Mouse (Mus musculus) heart, embryonic 15.5 days (tissue): ENCODE measurements around the gene Lpcat2b. TPM values are rescaled to one million over a fixed set of nuclear protein-coding genes. Genes with fewer than 3 reads are reported as not detected.

Experiments
- ATAC-seq: fragments of 200-750 bp; cut with Nextera tagmentation; replicated peaks from 2 replicates; pipeline ENCODE4 v1.8.0; 2017; ENCODE audit warnings: low read depth, moderate TSS enrichment; ENCODE audit not compliant: insufficient number of reproducible peaks, insufficient read depth, low FRiP score
- H3K27ac ChIP-seq: fragments of 300-500 bp; sonication (generic); 2 replicates; pipeline ENCODE4 v1.5.1; 2015; ENCODE audit warnings: mild to moderate bottlenecking, inconsistent platforms
- H3K27me3 ChIP-seq: fragments of 300-500 bp; sonication (generic); 2 replicates; pipeline ENCODE4 v1.6.1; 2015; ENCODE audit warnings: inconsistent platforms
- H3K36me3 ChIP-seq: fragments of 300-500 bp; sonication (generic); 2 replicates; pipeline ENCODE4 v1.6.1; 2015; ENCODE audit warnings: mild to moderate bottlenecking, inconsistent platforms
- H3K4me1 ChIP-seq: fragments of 300-500 bp; sonication (generic); replicated peaks from 2 replicates; pipeline ENCODE4 v1.6.1; 2015; ENCODE audit warnings: inconsistent platforms
- H3K4me2 ChIP-seq: fragments of 300-500 bp; sonication (generic); 2 replicates; pipeline ENCODE4 v1.6.1; 2015; ENCODE audit warnings: inconsistent platforms, mild to moderate bottlenecking, moderate library complexity
- H3K4me3 ChIP-seq: fragments of 300-500 bp; sonication (generic); 2 replicates; pipeline ENCODE4 v1.5.1; 2015; ENCODE audit warnings: mild to moderate bottlenecking, inconsistent platforms
- H3K9ac ChIP-seq: fragments of 300-500 bp; sonication (generic); 2 replicates; pipeline ENCODE4 v1.6.1; 2015; ENCODE audit warnings: mild to moderate bottlenecking, inconsistent platforms
- H3K9me3 ChIP-seq: fragments of 300-500 bp; sonication (generic); replicated peaks from 2 replicates; pipeline ENCODE4 v1.6.1; 2016; ENCODE audit warnings: inconsistent platforms
- WGBS: fragments of 180-500 bp; shearing (Covaris S2); methylation state at CpG from one replicate; pipeline ENCODE4 v1.1.7; 2015; ENCODE audit warnings: mixed read lengths; 5-methylcytosine and 5-hydroxymethylcytosine counted together
- polyA plus RNA-seq: library from polyadenylated mRNA; unstranded; fragments of >200 nt; fragmentation: Nextera tagmentation; extraction: Ambion mirVana; gene quantifications from 2 replicates; pipeline ENCODE4 v1.2.1, GENCODE M21; 2015

Lpcat2b gene
- polyA plus RNA-seq, 1 experiment from 2014 or later, result not detected

GRCm38 (mm10) chr5:107412285-107412684, 19.1 kb upstream of the Lpcat2b start:
- no peaks in the 10 kb centered on the region for H3K4me1 ChIP-seq
- H3K27me3 ChIP-seq, result no peaks in the 10 kb centered on the region
- 78% methylated on average over 2 of the region's 2 CpGs for WGBS
- H3K9me3 ChIP-seq, result no peaks in the 10 kb centered on the region
- no peaks in the 10 kb centered on the region for H3K36me3 ChIP-seq
- no peak overlapping the region for H3K4me2 ChIP-seq
- no peak for ATAC-seq
- H3K27ac ChIP-seq, result no peak overlapping the region
- no peak overlapping the region for H3K4me3 ChIP-seq
- no peak overlapping the region for H3K9ac ChIP-seq

GRCm38 (mm10) chr5:107415098-107415497, 16.3 kb upstream of the Lpcat2b start:
- WGBS, result 77% methylated on average over 2 of the region's 2 CpGs
- no peak overlapping the region for H3K27ac ChIP-seq

GRCm38 (mm10) chr5:107421676-107422075, 9.7 kb upstream of the Lpcat2b start:
- no peaks in the 10 kb centered on the region for H3K27me3 ChIP-seq
- no peaks in the 10 kb centered on the region for H3K36me3 ChIP-seq
- no peak overlapping the region for H3K9ac ChIP-seq
- no peaks in the 10 kb centered on the region for H3K9me3 ChIP-seq
- WGBS, result 25% methylated on average over 1 of the region's 1 CpGs
- no peaks in the 10 kb centered on the region for H3K4me1 ChIP-seq
- ATAC-seq, result no peak
- H3K4me3 ChIP-seq, result no peak overlapping the region
- H3K27ac ChIP-seq, result no peak overlapping the region
- no peak overlapping the region for H3K4me2 ChIP-seq

More at GRCm38 (mm10) chr5:107415098-107415497, 16.3 kb upstream of the Lpcat2b start:
- Histone ChIP-seq H3K4me1 (no peaks in the 10 kb centered on the region), H3K4me2 (no peak overlapping the region), H3K9ac (no peak overlapping the region), H3K4me3 (no peak overlapping the region), H3K9me3 (no peaks in the 10 kb centered on the region), H3K27me3 (no peaks in the 10 kb centered on the region), H3K36me3 (no peaks in the 10 kb centered on the region)
- ATAC-seq, result no peak

DNA sequence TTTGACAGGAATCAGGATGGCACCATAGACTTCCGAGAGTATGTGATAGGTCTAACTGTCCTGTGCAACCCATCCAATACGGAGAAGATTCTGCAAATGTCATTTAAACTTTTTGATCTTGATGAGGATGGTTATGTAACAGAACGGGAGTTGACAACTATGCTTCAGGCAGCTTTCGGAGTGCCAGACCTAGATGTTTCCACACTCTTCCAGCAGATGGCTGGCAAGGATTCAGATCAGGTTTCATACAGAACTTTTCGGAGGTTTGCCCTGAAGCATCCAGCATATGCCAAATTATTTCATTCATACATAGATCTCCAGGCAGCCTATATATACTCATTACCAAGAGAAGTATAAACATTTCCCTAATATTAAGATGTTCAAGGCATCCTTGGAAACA, 2.7 kb downstream of the Lpcat2b start:
- no peak for ATAC-seq
- Histone ChIP-seq H3K27ac (no peak overlapping the region), H3K9me3 (no peaks in the 10 kb centered on the region), H3K27me3 (peaks cover 7% of the 10 kb centered on the region; the same call in 1 of the 2 replicates), H3K9ac (no peak overlapping the region), H3K4me1 (peaks cover 8% of the 10 kb centered on the region), H3K4me3 (no peak overlapping the region), H3K4me2 (no peak overlapping the region), H3K36me3 (no peaks in the 10 kb centered on the region)
- WGBS, result 68% methylated on average over 5 of the region's 5 CpGs

DNA sequence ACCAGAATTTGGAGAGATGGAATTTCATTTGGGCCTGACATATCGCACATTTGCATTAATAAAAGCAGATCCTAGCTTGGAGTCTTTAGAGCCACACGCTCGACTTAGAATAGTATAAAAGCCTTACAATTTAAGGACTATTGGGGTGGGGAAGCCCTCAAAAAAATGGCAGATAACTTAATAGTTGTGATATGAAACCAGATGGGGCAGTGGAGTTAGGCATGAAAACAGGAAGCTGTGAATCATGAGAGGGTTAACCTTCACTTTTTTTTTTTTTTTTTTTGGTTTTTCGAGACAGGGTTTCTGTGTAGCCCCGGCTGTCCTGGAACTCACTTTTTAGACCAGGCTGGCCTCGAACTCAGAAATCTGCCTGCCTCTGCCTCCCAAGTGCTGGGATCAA, 4.8 kb downstream of the Lpcat2b start:
- no peak for ATAC-seq
- no peaks in the 10 kb centered on the region for H3K36me3 ChIP-seq
- peaks cover 8% of the 10 kb centered on the region for H3K4me1 ChIP-seq
- H3K27me3 ChIP-seq, result peaks cover 4% of the 10 kb centered on the region; the same call in 1 of the 2 replicates
- no peaks in the 10 kb centered on the region for H3K9me3 ChIP-seq
- H3K27ac ChIP-seq, result no peak overlapping the region
- WGBS, result 83% methylated on average over 6 of the region's 6 CpGs
- no peak overlapping the region for H3K4me3 ChIP-seq
- H3K4me2 ChIP-seq, result no peak overlapping the region
- H3K9ac ChIP-seq, result no peak overlapping the region

- H3K4me2 ChIP-seq, result no peak overlapping the region
- H3K4me3 ChIP-seq, result no peak overlapping the region
- no peak overlapping the region for H3K9ac ChIP-seq
- no peaks in the 10 kb centered on the region for H3K9me3 ChIP-seq
- H3K4me1 ChIP-seq, result peaks cover 8% of the 10 kb centered on the region
- peaks cover 4% of the 10 kb centered on the region; the same call in 1 of the 2 replicates for H3K27me3 ChIP-seq
- no peak overlapping the region for H3K27ac ChIP-seq
- 66% methylated on average over 6 of the region's 6 CpGs for WGBS
- ATAC-seq, result no peak
- no peaks in the 10 kb centered on the region for H3K36me3 ChIP-seq
These were observed 5.3 kb downstream of the Lpcat2b start for GRCm38 (mm10) chr5:107436587-107437209.

DNA sequence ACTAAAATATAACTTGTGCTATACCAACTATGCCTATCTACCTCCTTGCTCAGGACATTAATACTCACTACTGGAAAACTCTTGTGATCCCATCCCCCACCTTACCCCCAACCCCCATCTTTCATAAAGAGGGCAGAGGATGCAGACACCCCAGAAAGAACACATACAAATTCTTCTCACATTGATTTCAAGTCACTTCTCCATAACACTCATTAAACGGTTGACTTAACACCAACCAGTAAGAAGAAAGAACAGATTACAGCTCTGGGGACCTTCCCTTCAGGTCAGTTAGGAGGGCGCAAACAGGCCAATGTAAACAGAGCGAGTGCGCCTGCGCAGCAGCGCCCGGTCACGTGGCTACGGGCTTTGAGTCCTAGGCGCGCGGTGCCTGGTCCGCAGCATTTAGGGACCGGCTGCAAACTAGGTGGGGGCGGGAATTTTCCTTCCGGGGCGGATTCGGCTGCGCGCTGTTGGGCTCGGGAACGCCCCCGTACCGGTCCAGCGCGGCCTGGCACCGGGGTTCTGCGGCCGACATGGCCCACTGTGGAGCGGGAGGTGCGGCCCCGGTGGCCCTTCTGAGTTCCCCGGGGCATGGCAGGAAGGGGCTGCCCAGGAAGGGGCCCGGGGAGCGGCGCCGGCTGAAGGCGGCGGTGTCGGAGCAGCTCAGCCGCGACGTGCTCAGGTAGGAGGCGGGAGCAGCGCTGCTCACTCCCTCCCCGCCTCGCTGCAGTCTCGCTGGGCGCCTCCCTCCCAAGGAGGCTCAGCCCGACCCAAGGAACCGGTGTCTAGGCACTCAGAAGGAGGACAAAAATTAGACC, 6.3 kb downstream of the Lpcat2b start, which contains the start of gene Btbd8:
Gene Btbd8, plus strand, starts transcription at position 534 of the 818 bp plus-strand sequence.
- Histone ChIP-seq H3K4me2 (peak within 1 kb of the TSS; percentile 80), H3K27me3 (peaks cover 3% of the 10 kb centered on the region; the same call in 1 of the 2 replicates), H3K9ac (peak within 1 kb of the TSS; percentile 92), H3K4me1 (peaks cover 8% of the 10 kb centered on the region), H3K9me3 (no peaks in the 10 kb centered on the region), H3K4me3 (peak within 1 kb of the TSS; percentile 82), H3K36me3 (no peaks in the 10 kb centered on the region), H3K27ac (peak within 1 kb of the TSS; percentile 84)
- under 1% methylated on average over 51 of the region's 51 CpGs for WGBS
- ATAC-seq, result peak; percentile 92

- Histone ChIP-seq H3K4me1 (peaks cover 8% of the 10 kb centered on the region), H3K27ac (peak overlapping the region; percentile 84), H3K36me3 (no peaks in the 10 kb centered on the region), H3K27me3 (no peaks in the 10 kb centered on the region; the same call in 1 of the 2 replicates), H3K9ac (peak overlapping the region; percentile 92), H3K9me3 (no peaks in the 10 kb centered on the region), H3K4me3 (peak overlapping the region; percentile 82), H3K4me2 (peak overlapping the region; percentile 80)
- ATAC-seq, result no peak
- WGBS, result 22% methylated on average over 7 of the region's 7 CpGs
These were observed 7.0 kb downstream of the Lpcat2b start for GRCm38 (mm10) chr5:107438353-107438752.

- H3K27me3 ChIP-seq, result no peaks in the 10 kb centered on the region
- no peak overlapping the region for H3K4me3 ChIP-seq
- no peak overlapping the region for H3K9ac ChIP-seq
- H3K36me3 ChIP-seq, result no peaks in the 10 kb centered on the region
- ATAC-seq, result no peak
- no peak overlapping the region for H3K4me2 ChIP-seq
- H3K9me3 ChIP-seq, result no peaks in the 10 kb centered on the region
- no peak overlapping the region for H3K27ac ChIP-seq
- 71% methylated on average over 5 of the region's 5 CpGs for WGBS
- H3K4me1 ChIP-seq, result peaks cover 8% of the 10 kb centered on the region
These were observed 10.5 kb downstream of the Lpcat2b start for GRCm38 (mm10) chr5:107441881-107442280.

GRCm38 (mm10) chr5:107444251-107444650, 12.9 kb downstream of the Lpcat2b start:
- H3K4me2 ChIP-seq, result no peak overlapping the region
- 86% methylated on average over 4 of the region's 4 CpGs for WGBS
- no peaks in the 10 kb centered on the region for H3K9me3 ChIP-seq
- H3K9ac ChIP-seq, result no peak overlapping the region
- H3K4me3 ChIP-seq, result no peak overlapping the region
- H3K4me1 ChIP-seq, result no peaks in the 10 kb centered on the region
- H3K36me3 ChIP-seq, result no peaks in the 10 kb centered on the region
- no peak overlapping the region for H3K27ac ChIP-seq
- no peaks in the 10 kb centered on the region for H3K27me3 ChIP-seq
- no peak for ATAC-seq

GRCm38 (mm10) chr5:107447977-107448376, 16.6 kb downstream of the Lpcat2b start:
- H3K9me3 ChIP-seq, result no peaks in the 10 kb centered on the region
- no peak overlapping the region for H3K9ac ChIP-seq
- no peak overlapping the region for H3K4me2 ChIP-seq
- no peaks in the 10 kb centered on the region for H3K36me3 ChIP-seq
- no peak overlapping the region for H3K4me3 ChIP-seq
- H3K27ac ChIP-seq, result no peak overlapping the region
- H3K27me3 ChIP-seq, result no peaks in the 10 kb centered on the region
- no peaks in the 10 kb centered on the region for H3K4me1 ChIP-seq
- ATAC-seq, result no peak
- 73% methylated on average over 4 of the region's 4 CpGs for WGBS
